Mouse (Mus musculus): ENCODE measurements around the gene Syce2. TPM values are rescaled to one million over a fixed set of nuclear protein-coding genes. Genes with fewer than 3 reads are reported as not detected.
"Not testable (repeated sequence)": the region's sequence is repeated elsewhere in the genome, so short reads cannot be mapped to it uniquely, and the experiment has no call there.

Gene Syce2
- 44.9 and 49.0 TPM in 2 replicates for polyA plus RNA-seq (2015; fragmentation: Nextera tagmentation; extraction: Ambion mirVana)

GRCm38 (mm10) chr8:84871376-84872308, at the start of gene Syce2:
Syce2 (plus strand) TSS chr8:84872111.
- ATAC-seq (ENCODE audit: insufficient read depth, low FRiP score) = peak; percentile 76; the same call in 1 of the 2 replicates
- Histone ChIP-seq H3K27ac (ENCODE audit: low read length) (peak within 1 kb of the TSS; percentile 27; the same call in 1 of the 2 replicates), H3K27me3 (ENCODE audit: control insufficient read depth, insufficient read depth, low read length) (no peaks in the 10 kb centered on the region), H3K9me3 (replicated peaks; ENCODE audit: control insufficient read depth, low read length) (no peaks in the 10 kb centered on the region), H3K4me1 (ENCODE audit: control insufficient read depth, insufficient read depth, low read length) (peaks cover 14% of the 10 kb centered on the region), H3K9ac (ENCODE audit: low read length) (peak within 1 kb of the TSS; percentile 71), H3K36me3 (ENCODE audit: control insufficient read depth, insufficient read depth, low read length) (peaks cover 11% of the 10 kb centered on the region), H3K4me3 (replicated peaks; ENCODE audit: low read length) (peak within 1 kb of the TSS; percentile 57), H3K4me2 (ENCODE audit: low read depth, low read length) (peak within 1 kb of the TSS; percentile 100)
- WGBS = 13% methylated on average over 42 of the region's 46 CpGs

GRCm38 (mm10) chr8:84822723-84823122, 49.2 kb upstream of the Syce2 start, which contains the start of gene Dand5:
Dand5 (minus strand) TSS chr8:84822823.
- H3K9me3 ChIP-seq (replicated peaks; ENCODE audit: control insufficient read depth, low read length) = no peaks in the 10 kb centered on the region
- peak within 1 kb of the TSS; percentile 51; the same call in 1 of the 2 replicates for H3K9ac ChIP-seq (ENCODE audit: low read length)
- H3K4me3 ChIP-seq (replicated peaks; ENCODE audit: low read length) = peak within 1 kb of the TSS; percentile 20; the same call in 1 of the 2 replicates
- H3K27ac ChIP-seq (ENCODE audit: low read length) = no peak within 1 kb of the TSS
- H3K4me1 ChIP-seq (ENCODE audit: control insufficient read depth, insufficient read depth, low read length) = peaks cover 3% of the 10 kb centered on the region
- WGBS = 47% methylated on average over 3 of the region's 3 CpGs
- peak within 1 kb of the TSS; percentile 42 for H3K4me2 ChIP-seq (ENCODE audit: low read depth, low read length)
- ATAC-seq (ENCODE audit: insufficient read depth, low FRiP score) = no peak
- no peaks in the 10 kb centered on the region for H3K27me3 ChIP-seq (ENCODE audit: control insufficient read depth, insufficient read depth, low read length)
- no peaks in the 10 kb centered on the region for H3K36me3 ChIP-seq (ENCODE audit: control insufficient read depth, insufficient read depth, low read length)

GRCm38 (mm10) chr8:84823653-84824052, 48.3 kb upstream of the Syce2 start:
- Histone ChIP-seq H3K9ac (ENCODE audit: low read length) (peak overlapping the region; percentile 51; the same call in 1 of the 2 replicates), H3K9me3 (replicated peaks; ENCODE audit: control insufficient read depth, low read length) (no peaks in the 10 kb centered on the region), H3K4me1 (ENCODE audit: control insufficient read depth, insufficient read depth, low read length) (peaks cover 3% of the 10 kb centered on the region), H3K36me3 (ENCODE audit: control insufficient read depth, insufficient read depth, low read length) (no peaks in the 10 kb centered on the region), H3K27ac (ENCODE audit: low read length) (no peak overlapping the region), H3K4me3 (replicated peaks; ENCODE audit: low read length) (peak overlapping the region; percentile 20; the same call in 1 of the 2 replicates), H3K27me3 (ENCODE audit: control insufficient read depth, insufficient read depth, low read length) (no peaks in the 10 kb centered on the region), H3K4me2 (ENCODE audit: low read depth, low read length) (peak overlapping the region; percentile 42)
- ATAC-seq (ENCODE audit: insufficient read depth, low FRiP score) = peak; percentile 82
- under 1% methylated on average over 18 of the region's 18 CpGs for WGBS

DNA sequence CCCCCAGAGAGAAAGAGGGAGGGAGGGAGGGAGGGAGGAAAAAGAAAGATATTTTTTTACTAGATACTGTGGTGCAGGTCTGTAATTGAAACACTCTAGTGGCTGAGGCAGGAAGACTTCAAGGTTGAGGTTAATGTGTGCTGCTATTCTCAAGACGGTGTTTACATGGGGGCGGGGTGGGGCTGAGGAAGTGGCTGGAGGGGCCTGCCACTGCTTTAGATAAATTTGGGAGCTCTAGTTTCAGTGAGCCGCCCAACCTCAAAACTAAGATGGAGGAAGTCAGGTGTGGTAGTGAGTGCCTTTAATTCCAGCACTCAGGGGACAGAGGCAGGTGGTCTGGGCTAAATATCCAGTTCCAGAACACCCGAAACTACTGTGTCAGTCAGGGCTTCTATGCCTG, 46.3 kb upstream of the Syce2 start:
- 34% methylated on average over 4 of the region's 4 CpGs for WGBS
- no peaks in the 10 kb centered on the region for H3K36me3 ChIP-seq (ENCODE audit: control insufficient read depth, insufficient read depth, low read length)

DNA sequence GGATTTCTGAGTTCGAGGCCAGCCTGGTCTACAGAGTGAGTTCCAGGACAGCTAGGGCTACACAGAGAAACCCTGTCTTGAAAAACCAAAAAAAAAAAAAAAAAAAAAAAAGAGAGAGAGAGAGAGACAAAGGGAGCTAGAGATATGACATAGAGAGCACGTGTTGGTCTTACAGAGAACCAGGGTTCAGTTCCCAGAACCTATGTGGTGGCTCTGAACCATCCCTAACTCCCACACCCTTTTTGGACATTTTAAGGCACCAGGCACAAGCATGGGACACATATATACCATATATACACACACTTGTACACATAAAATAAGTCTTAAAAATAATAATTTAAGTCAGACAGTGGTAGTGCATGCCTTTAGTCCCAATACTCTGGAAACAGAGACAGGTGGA, 45.4 kb upstream of the Syce2 start:
- H3K4me1 ChIP-seq (ENCODE audit: control insufficient read depth, insufficient read depth, low read length); H3K27me3 ChIP-seq (ENCODE audit: control insufficient read depth, insufficient read depth, low read length); H3K9ac ChIP-seq (ENCODE audit: low read length); H3K9me3 ChIP-seq (replicated peaks; ENCODE audit: control insufficient read depth, low read length); H3K4me3 ChIP-seq (replicated peaks; ENCODE audit: low read length); H3K36me3 ChIP-seq (ENCODE audit: control insufficient read depth, insufficient read depth, low read length); ATAC-seq (ENCODE audit: insufficient read depth, low FRiP score); H3K27ac ChIP-seq (ENCODE audit: low read length); H3K4me2 ChIP-seq (ENCODE audit: low read depth, low read length): not testable (repeated sequence)
- 81% methylated on average over 1 of the region's 2 CpGs for WGBS

More for the DNA sequence above, 46.3 kb upstream of the Syce2 start:
- no peak overlapping the region for H3K9ac ChIP-seq (ENCODE audit: low read length)
- no peaks in the 10 kb centered on the region for H3K27me3 ChIP-seq (ENCODE audit: control insufficient read depth, insufficient read depth, low read length)
- no peak overlapping the region for H3K27ac ChIP-seq (ENCODE audit: low read length)
- no peak overlapping the region for H3K4me3 ChIP-seq (replicated peaks; ENCODE audit: low read length)
- no peak for ATAC-seq (ENCODE audit: insufficient read depth, low FRiP score)
- no peak overlapping the region for H3K4me2 ChIP-seq (ENCODE audit: low read depth, low read length)
- H3K4me1 ChIP-seq (ENCODE audit: control insufficient read depth, insufficient read depth, low read length) = peaks cover 3% of the 10 kb centered on the region
- no peaks in the 10 kb centered on the region for H3K9me3 ChIP-seq (replicated peaks; ENCODE audit: control insufficient read depth, low read length)

GRCm38 (mm10) chr8:84831490-84831889, 40.4 kb upstream of the Syce2 start, which contains the start of gene Gadd45gip1:
Gadd45gip1 (plus strand) TSS chr8:84831522.
- WGBS = 64% methylated on average over 11 of the region's 11 CpGs
- peaks cover 10% of the 10 kb centered on the region; the same call in 1 of the 2 replicates for H3K36me3 ChIP-seq (ENCODE audit: control insufficient read depth, insufficient read depth, low read length)

DNA sequence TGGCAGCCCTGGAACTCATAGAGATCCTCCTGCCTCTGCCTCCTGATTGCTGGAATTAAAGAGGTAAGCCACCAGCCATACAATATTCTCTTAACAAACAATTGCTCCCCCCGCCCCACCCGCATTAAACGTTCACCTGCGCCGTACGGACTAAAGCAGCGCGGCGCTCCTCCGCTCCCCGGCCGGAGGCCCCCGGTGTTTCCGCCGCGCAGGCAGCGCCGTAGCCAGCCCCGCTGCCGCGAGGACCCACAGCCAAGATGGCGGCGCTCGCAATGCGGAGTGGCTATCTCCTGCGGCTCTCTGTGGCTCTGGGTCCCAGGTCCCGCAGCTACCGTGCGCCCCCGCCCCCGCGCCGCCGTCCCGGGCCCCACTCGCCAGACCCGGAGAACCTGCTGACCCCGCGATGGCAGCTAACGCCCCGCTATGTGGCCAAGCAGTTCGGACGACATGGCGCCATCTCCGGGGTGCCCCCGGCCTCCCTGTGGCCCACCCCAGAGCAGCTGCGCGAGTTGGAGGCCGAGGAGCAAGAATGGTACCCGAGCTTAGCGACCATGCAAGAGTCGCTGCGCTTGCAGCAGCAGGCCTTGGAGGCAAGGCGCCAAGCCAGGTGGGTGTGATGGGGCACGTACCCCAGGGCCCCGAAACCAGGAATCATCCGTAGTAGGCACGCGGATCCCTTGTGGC, 39.7 kb upstream of the Syce2 start:
- H3K9me3 ChIP-seq (replicated peaks; ENCODE audit: control insufficient read depth, low read length) = no peaks in the 10 kb centered on the region
- H3K36me3 ChIP-seq (ENCODE audit: control insufficient read depth, insufficient read depth, low read length) = peaks cover 13% of the 10 kb centered on the region; the same call in 1 of the 2 replicates
- peaks cover 18% of the 10 kb centered on the region for H3K4me1 ChIP-seq (ENCODE audit: control insufficient read depth, insufficient read depth, low read length)
- ATAC-seq (ENCODE audit: insufficient read depth, low FRiP score) = peak; percentile 78
- H3K9ac ChIP-seq (ENCODE audit: low read length) = peak overlapping the region; percentile 99
- H3K4me2 ChIP-seq (ENCODE audit: low read depth, low read length) = peak overlapping the region; percentile 75
- H3K4me3 ChIP-seq (replicated peaks; ENCODE audit: low read length) = peak overlapping the region; percentile 98
- H3K27ac ChIP-seq (ENCODE audit: low read length) = peak overlapping the region; percentile 95
- H3K27me3 ChIP-seq (ENCODE audit: control insufficient read depth, insufficient read depth, low read length) = no peaks in the 10 kb centered on the region
- WGBS = 1% methylated on average over 59 of the region's 59 CpGs

More at GRCm38 (mm10) chr8:84831490-84831889, 40.4 kb upstream of the Syce2 start, which contains the start of gene Gadd45gip1:
- H3K9ac ChIP-seq (ENCODE audit: low read length) = peak within 1 kb of the TSS; percentile 99
- no peaks in the 10 kb centered on the region for H3K27me3 ChIP-seq (ENCODE audit: control insufficient read depth, insufficient read depth, low read length)
- H3K4me1 ChIP-seq (ENCODE audit: control insufficient read depth, insufficient read depth, low read length) = peaks cover 18% of the 10 kb centered on the region
- H3K4me2 ChIP-seq (ENCODE audit: low read depth, low read length) = peak within 1 kb of the TSS; percentile 75
- H3K27ac ChIP-seq (ENCODE audit: low read length) = peak within 1 kb of the TSS; percentile 95
- H3K9me3 ChIP-seq (replicated peaks; ENCODE audit: control insufficient read depth, low read length) = no peaks in the 10 kb centered on the region
- peak within 1 kb of the TSS; percentile 98 for H3K4me3 ChIP-seq (replicated peaks; ENCODE audit: low read length)
- ATAC-seq (ENCODE audit: insufficient read depth, low FRiP score) = no peak

GRCm38 (mm10) chr8:84832759-84833742, 38.9 kb upstream of the Syce2 start:
- H3K9me3 ChIP-seq (replicated peaks; ENCODE audit: control insufficient read depth, low read length) = no peaks in the 10 kb centered on the region
- 53% methylated on average over 10 of the region's 10 CpGs for WGBS
- no peak for ATAC-seq (ENCODE audit: insufficient read depth, low FRiP score)
- H3K27me3 ChIP-seq (ENCODE audit: control insufficient read depth, insufficient read depth, low read length) = no peaks in the 10 kb centered on the region
- peak overlapping the region; percentile 99 for H3K9ac ChIP-seq (ENCODE audit: low read length)
- H3K27ac ChIP-seq (ENCODE audit: low read length) = peak overlapping the region; percentile 95
- peak overlapping the region; percentile 98 for H3K4me3 ChIP-seq (replicated peaks; ENCODE audit: low read length)
- peaks cover 18% of the 10 kb centered on the region for H3K4me1 ChIP-seq (ENCODE audit: control insufficient read depth, insufficient read depth, low read length)
- H3K36me3 ChIP-seq (ENCODE audit: control insufficient read depth, insufficient read depth, low read length) = peaks cover 19% of the 10 kb centered on the region; the same call in 1 of the 2 replicates
- peak overlapping the region; percentile 75 for H3K4me2 ChIP-seq (ENCODE audit: low read depth, low read length)

Data from stomach, embryonic 16.5 days (tissue).